Mouse (Mus musculus) bone marrow macrophage, adult 2 months (primary cell): ENCODE measurements around the gene Ralgps2. TPM values are rescaled to one million over a fixed set of nuclear protein-coding genes. Genes with fewer than 3 reads are reported as not detected.

ENCODE experiments used
- H3K27ac ChIP-seq: 2 replicates; pipeline ENCODE4 v1.5.1; 2012; ENCODE audit warnings: low read depth, low read length; ENCODE audit not compliant: insufficient read depth
- H3K4me1 ChIP-seq: 2 replicates; pipeline ENCODE4 v1.6.1; 2012; ENCODE audit warnings: low read length; ENCODE audit not compliant: control insufficient read depth, insufficient read depth
- H3K4me3 ChIP-seq: 2 replicates; pipeline ENCODE4 v1.5.1; 2012; ENCODE audit warnings: mild to moderate bottlenecking, low read length, moderate library complexity; ENCODE audit not compliant: insufficient read depth
- CTCF ChIP-seq: IDR thresholded peaks from 2 replicates; pipeline ENCODE4 v1.5.1; 2012; ENCODE audit warnings: low read depth, mild to moderate bottlenecking, low read length, moderate library complexity
- POLR2A ChIP-seq: IDR thresholded peaks from 2 replicates; pipeline ENCODE4 v1.6.1; 2012; ENCODE audit warnings: mild to moderate bottlenecking, low read depth, low read length, borderline replicate concordance
- polyA plus RNA-seq: library from polyadenylated mRNA; stranded (reverse); fragments of >200 nt; gene quantifications from 2 replicates; pipeline ENCODE4 v1.2.4, GENCODE M21; 2012; ENCODE audit not compliant: missing spikeins, insufficient read depth, insufficient read length

Gene Ralgps2
- polyA plus RNA-seq, 1 experiment, result 13.0 TPM

GRCm38 (mm10) chr1:156760549-156761429 lies 178.6 kb downstream of the Ralgps2 start:
- TF ChIP-seq CTCF, result no peak
- H3K4me1 ChIP-seq, result no peaks in the 10 kb centered on the region
- H3K27ac ChIP-seq, result no peak overlapping the region
- no peak overlapping the region for H3K4me3 ChIP-seq

GRCm38 (mm10) chr1:156758326-156758725 lies 181.1 kb downstream of the Ralgps2 start:
- H3K4me3 ChIP-seq, result no peak overlapping the region
- peaks cover 7% of the 10 kb centered on the region for H3K4me1 ChIP-seq
- TF ChIP-seq CTCF, result no peak
- no peak for TF ChIP-seq POLR2A

GRCm38 (mm10) chr1:156754608-156755413 lies 184.6 kb downstream of the Ralgps2 start:
- TF ChIP-seq POLR2A, result no peak
- no peak for TF ChIP-seq CTCF
- no peak overlapping the region for H3K4me3 ChIP-seq
- H3K4me1 ChIP-seq, result peaks cover 7% of the 10 kb centered on the region
- no peak overlapping the region for H3K27ac ChIP-seq

More at GRCm38 (mm10) chr1:156758326-156758725, 181.1 kb downstream of the Ralgps2 start:
- H3K27ac ChIP-seq, result no peak overlapping the region

Other genes with a start within 250 kb of the Ralgps2 start
- 25.1 and 27.3 TPM in 2 replicates for gene Fam20b, start 220.5 kb downstream of the Ralgps2 start, polyA plus RNA-seq
- gene Angptl1, start 101.1 kb downstream of the Ralgps2 start, polyA plus RNA-seq, result not detected in 2 replicates
- not detected in 2 replicates for gene Tex35, start 169.1 kb upstream of the Ralgps2 start, polyA plus RNA-seq